Mouse (Mus musculus) gastrocnemius, postnatal 10 days (tissue): ENCODE measurements at regions not wholly inside any gene's neighbourhood (a gene's known extent, or its start where the extent isn't known, plus 50 kb on each side); places are given as distances from the start of the nearest gene placed in this dataset.
"Not testable (repeated sequence)": the region's sequence is repeated elsewhere in the genome, so short reads cannot be mapped to it uniquely, and the experiment has no call there.

Source experiments
- DNase-seq: peaks from one replicate; pipeline ENCODE4 v3.0.0; 2021; ENCODE audit warnings: mixed read lengths

DNA sequence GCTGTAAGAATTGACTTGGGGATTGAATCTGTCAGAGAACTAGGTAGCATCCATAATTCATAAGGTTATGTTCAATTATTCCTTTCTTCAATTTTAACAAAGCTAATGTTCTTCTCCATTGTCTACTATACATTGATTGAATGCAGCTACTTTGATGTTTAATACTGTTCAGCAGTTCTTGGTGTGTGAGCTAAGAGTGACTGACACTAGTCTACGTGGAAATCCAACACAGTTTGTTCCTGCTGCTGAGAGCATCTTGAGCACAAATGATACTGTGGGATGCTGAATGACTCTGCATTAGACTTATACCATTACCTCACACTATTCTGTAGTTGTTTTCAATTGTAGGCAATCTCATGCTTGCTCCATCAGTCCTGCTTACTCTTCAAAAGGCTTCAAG lies 249.4 kb upstream of the Akr1e1 start:
- DNase-seq: no peak

DNA sequence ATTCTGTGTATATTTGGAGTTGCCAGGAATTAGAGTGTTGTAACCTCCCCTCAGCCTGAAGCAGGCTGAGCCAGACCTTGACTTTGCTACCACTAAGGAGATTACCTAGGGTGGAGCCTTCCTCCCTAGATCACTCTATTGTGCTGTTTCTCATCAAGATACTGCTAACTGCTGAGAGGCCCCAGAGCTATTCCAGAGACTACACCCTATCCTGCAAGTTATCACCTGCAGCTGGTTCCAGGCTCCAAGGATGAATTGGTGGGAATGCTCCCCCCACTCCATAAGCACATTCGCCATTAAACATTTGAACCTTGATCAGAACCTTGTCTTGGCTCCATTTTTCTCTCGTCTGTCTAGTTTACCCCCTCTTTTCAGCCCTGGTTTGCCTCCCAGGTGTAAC lies 230.5 kb upstream of the Akr1e1 start:
- not testable (repeated sequence) for DNase-seq

DNA sequence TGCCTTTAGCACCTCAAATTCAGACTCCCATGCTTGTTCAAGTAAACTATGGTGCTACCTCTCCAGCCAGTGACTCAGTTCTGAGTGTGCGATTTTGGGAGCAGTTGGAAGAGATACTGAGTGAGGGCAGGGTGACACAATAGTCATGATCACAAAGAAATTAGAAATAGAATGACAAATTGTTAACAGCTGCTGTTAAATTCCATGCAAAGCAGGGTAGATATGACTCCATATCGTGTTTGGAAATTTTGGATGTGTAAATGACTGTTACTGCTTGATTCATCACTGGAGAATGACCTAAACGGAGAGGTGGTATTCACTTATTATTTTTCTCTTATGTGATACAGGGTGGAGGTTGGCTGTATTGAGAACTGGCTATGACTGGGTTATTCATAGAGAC lies 217.8 kb upstream of the Akr1e1 start:
- no peak for DNase-seq

DNA sequence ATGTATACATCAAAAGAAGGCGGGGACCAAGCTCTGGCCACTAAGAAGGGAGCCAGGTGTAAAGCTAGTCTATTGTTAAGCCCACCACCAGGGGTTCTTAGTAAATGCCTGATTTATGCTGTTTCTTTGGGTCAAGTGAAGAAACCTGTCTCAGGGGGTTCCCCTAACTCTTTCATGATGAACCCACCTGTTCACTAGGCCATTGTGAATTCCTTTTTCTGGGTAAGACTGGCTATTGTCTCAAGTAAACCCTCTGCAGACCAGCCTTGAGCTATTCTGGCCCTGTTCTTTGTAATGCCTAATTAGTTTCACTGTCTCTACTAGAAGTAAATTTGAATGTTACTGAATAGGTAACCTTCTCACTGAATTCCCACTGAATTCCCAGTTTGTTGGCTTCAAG lies 216.8 kb upstream of the Akr1e1 start:
- not testable (repeated sequence) for DNase-seq

DNA sequence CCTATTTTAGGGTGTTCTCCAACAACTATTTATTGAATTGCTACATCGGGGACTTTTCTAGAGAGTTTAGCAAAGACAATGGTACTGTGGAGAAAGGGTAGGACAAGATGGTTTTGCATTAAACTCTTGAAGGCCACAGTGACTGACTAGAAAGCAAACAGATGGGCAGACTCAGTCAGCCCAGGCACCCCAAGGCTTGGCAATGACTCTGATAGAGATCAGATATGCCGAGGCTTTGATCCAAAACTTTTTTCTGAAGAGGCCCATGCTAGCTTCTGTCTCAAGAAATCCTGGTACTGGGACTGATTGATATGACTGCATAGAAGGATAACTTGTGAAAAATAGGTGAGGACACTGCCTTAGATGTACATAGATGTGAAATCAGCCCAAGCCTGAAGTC lies 197.9 kb upstream of the Akr1e1 start:
- DNase-seq: no peak

DNA sequence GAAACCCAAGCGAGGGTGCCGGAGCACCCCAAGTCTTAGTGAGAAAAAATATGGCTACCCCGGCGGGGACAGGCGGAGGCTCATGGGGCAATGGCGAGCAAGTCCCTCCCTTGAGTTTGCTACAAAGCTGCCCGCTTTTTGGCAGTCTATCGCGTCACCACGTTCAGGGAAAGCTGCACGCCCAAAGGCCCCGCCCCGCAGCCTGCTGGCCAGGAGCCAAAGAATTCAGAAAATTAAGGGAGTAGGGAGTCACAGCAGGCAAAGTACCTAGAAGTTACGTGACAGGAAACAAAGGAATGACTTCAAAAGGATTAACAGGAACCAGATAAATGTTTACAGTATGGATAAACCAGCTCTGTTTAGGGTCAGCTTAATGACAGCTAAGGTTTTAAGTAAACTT lies 191.7 kb upstream of the Akr1e1 start:
- DNase-seq: no peak

DNA sequence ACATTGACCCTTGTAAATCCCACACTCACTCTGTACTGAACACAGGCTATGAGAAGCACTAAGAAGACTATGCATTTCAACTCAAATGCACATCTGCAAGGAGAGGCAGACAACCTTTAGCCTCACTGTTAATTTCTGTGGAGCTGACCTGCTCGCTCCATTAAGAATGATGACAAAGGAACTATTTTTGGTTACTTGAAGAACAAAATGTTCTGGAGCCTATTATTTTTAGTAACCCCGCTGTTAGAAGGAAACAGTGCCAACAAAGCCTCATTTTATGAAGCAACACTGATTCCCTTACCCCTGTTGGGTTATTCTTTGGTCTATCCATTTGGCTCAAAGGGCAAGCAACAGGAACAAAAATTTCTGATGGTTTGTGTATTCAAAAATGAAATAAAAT lies 182.2 kb upstream of the Akr1e1 start:
- no peak for DNase-seq

DNA sequence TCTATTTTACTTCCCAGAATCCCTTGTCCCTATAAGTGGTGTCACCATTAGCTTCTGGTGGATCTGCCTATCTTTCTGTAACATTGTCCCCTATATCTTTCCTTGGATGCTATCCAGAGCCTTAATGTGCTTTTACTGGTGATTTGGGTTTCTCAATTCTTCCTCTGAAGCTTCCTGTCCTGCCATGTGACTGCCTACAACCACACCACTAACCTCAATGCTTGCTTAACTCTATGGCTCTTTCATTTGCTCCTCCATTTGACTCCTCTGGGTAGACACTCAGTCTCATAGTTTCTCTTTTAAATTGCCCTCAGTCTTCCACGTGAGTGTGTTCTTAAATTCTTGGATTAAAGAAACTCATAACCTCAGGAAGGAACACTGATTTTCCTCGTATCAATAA lies 181.4 kb upstream of the Akr1e1 start:
- no peak for DNase-seq

DNA sequence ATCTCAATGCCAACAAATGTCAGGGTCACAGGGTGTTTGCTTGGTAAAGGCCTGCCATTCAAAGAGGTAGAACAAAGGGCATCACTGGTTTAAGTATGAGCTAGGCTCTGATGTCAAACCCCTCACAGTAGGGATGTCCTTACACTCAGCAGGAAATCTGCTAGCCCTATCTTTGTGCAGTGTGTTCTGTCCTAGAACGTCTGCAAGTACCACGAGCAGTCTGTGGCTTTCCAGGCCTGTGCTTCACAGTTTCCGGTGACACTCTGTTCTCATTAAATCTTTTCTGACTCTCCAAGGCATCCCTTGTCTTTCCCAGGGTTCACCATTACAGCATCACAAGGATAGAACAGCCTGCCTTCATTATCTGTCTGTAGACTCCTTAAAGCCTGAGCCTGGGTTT lies 174.3 kb upstream of the Akr1e1 start:
- DNase-seq: no peak

DNA sequence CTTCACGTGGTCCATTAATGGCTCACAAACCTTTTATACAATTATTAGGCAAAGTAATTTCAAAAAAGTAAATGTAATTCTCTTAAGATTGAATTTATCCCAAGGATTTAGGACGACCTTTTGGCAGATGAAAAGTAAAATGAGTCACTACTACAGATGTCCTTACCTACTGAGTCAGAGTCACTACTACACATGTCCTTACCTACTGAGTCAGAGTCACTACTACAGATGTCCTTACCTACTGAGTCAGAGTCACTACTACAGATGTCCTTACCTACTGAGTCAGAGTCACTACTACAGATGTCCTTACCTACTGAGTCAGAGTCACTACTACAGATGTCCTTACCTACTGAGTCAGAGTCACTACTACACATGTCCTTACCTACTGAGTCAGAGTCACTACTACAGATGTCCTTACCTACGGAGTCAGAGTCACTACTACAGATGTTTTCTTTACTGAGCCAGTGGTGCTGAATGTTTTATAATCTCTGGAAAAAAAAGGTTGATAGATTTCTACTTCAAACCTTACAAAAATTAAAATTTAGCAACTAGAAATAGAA lies 169.4 kb upstream of the Akr1e1 start:
- DNase-seq: not testable (repeated sequence)

DNA sequence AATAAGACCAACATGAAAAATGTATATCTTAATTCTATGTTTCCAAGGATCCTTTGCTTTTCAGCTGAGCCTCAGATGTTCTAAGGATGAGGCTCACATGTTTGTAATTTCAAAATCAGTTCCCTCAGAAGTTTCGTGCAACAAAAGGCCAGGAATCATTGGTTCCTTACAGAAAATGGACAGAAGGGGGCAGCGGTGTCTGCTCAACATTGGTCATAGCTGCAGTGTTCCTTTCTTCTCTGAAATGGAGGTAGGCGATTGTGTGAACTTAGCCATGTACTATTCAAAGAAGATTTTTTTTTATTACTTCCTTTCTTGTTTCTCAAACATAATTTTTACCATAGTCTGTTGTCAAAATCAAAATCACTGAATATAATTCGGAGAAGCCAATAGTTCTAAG lies 167.9 kb upstream of the Akr1e1 start:
- DNase-seq: peak; percentile 29

DNA sequence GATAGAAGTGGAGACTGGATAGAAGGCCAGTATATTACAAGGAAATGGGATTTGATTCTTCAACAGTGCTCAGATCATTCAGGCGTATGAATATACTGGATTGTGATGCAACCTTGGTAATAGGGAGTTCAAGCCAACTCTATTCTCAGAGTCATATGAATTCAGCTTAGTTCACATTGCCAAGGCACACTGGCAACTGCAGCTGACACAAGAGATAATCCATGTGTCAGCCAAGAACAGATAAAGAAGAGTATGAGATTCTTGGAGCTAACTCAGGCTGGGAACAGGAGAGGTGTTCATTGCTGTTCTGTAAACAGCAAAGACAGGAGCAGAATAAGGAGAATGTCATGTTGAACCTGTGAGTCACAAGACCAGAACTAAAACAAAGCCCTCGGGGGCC lies 163.3 kb upstream of the Akr1e1 start:
- no peak for DNase-seq

DNA sequence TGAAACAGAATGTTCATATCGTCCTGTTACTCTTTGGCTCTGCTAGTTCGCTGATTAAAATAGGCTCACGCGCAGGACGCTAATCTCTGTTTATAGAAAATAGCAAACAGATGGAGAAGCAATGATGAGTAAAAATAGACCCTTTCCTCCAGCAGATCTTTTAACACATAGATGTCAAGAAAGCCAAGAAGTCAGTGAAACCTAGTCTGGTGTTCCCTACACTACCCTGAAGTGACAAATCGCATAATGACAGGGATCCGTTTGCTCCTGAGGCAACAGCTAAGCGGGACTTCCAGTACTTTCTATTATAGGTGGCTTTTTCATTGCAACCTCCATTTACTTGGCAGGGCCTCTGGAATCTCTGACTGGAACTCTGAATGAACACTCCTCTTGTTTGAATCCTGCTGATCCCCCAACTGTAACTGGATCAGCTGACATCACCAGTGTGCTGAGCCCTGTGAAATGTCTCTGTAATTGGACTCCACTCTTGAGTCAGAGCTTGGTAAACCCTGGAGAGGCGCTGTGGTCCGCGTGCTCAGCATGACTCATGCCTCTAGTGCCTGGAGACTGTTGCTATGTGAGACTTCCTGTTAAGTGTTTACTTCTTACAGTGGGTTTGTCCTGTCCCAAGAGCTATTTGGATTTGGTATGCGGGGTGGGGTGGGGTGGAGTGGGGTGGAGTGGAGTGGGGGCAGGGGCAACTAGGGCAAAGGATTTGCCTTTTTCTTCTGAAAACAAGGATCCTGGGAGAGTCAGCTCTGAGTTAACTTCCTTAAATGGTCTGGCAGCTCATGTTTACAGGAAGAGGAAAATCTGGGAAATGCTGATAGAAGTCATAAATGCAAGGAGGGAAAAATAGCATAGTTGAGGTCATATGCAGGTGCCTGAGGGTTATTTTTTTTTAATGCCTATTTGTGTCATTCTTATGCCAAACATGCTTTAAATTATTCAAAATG lies 162.4 kb upstream of the Akr1e1 start:
- peak; percentile 45 for DNase-seq

DNA sequence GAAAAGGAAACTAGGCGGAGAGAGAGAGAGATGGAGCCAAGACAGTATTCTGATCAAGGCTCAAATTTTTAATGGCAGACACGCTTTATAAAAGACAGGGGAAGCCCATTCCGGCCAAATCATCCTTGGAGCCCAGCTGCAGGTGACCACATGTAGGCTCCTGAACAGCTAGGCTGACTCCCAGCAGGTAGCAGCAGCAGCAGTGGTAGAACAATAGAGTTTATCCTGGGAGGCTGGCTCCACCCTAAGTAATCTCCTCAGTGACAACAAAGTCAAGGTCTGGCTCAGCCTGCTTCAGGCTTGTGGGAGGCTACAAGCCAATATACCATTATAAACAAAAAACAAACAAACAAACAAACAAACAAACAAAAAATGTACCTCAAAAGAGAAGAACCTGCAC lies 151.0 kb upstream of the Akr1e1 start:
- DNase-seq: no peak

DNA sequence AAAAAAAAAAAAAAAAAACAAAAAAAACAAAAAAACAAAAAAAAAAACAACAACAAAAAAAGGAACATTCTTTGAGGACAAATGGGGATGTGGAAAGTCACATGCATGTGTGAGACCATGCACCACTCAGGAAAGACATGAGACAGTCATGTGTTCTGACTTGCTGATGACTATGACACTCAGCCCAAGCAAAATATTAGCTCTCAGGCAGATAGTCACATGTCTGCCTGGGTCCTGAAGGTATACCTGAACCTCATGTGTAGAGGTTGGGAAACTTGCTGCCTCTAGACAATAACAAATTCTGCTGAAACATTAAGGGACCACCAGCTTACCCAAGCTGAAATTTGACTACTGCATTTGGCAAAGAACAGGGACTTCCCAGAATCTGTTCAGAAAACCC lies 147.6 kb upstream of the Akr1e1 start:
- no peak for DNase-seq

DNA sequence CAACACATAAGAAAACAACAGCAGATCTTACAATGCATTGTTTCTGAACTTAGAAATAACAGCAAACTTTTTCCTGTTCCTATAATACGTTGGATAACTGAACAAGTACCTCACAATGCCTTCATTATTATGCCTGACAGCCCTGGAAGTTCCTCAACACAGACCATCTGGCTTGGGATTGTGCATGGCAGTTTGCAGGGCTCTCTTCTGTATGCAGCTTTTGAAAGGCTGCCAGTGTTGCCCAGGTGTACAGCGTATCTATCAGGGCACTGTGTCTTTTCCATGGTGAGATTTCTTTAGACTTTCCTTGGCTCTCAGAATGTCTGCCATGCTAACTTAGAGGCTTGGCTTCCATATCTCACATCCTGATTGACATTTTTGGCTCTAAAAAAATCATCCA lies 134.0 kb upstream of the Akr1e1 start:
- no peak for DNase-seq

DNA sequence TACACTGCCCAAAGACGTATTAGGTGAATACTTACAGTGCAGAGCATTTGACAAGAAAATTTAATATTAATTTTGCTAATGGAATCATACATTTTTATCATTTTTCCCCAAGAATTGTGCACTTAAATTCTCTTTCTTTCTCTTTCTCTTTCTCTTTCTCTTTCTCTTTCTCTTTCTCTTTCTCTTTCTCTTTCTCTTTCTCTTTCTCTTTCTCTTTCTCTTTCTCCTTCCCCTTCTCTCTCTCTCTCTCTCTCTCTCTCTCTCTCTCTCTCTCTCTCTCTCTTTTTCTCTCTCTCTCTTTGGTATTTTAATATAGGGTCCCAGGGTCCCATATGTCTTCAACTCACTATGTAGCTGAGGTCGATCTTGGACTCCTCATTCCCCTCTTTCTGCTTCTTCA lies 107.3 kb upstream of the Akr1e1 start:
- DNase-seq: not testable (repeated sequence)

DNA sequence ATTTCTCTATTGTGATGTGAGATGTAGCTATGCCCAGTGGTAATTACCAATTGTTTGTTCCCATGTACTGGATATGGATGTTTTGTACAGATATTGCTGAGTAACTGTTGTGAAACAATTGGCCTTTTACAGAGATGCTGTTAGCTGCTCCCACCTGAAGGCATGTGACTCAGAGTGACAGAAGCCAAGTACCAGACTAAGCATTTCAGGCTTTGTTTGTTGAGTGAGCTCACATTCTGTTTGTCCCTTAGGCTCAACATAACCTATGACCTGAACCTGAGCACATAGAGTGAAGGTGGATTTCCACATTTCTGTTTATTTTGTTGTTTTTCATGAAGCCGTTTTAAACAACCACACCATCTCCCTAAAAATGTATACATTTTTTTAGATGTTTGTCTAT lies 105.8 kb upstream of the Akr1e1 start:
- DNase-seq: no peak

DNA sequence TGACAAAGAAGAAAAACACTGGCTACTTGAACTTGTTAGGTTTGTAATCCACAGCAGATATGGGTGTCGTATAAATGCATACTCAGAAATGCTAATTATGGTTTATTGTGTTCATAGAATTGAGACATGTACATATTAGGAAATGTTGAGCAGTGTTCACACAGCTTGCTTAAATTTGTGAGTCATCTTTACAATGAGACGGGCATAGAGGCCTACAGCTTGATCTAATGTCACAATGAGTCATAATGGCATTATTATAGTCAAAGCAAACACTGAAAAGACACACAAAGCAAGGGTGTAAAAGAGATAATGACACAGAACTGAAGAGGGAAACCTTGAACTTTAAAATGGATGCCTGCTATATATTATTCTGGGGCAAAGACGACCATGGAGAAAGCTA lies 103.7 kb upstream of the Akr1e1 start:
- no peak for DNase-seq

DNA sequence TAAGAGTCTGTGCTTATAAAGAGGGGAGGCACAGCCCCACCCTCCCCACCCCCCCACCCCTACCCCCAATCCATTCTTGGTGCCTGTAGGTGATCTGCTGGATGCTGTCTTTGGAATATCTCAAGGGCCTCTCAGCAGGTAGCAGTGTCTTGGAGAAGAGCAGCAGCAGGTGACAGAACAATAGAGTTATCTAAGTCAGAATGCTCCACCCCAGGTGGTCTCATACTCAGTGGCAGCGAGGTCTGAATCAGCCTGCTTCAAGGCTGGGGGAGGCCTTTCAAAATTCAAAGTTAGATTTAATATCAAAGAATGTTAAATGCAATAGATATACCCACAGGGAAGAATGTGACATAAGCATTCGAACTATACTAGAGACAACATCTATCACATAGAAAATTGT lies 90.6 kb upstream of the Akr1e1 start:
- not testable (repeated sequence) for DNase-seq

DNA sequence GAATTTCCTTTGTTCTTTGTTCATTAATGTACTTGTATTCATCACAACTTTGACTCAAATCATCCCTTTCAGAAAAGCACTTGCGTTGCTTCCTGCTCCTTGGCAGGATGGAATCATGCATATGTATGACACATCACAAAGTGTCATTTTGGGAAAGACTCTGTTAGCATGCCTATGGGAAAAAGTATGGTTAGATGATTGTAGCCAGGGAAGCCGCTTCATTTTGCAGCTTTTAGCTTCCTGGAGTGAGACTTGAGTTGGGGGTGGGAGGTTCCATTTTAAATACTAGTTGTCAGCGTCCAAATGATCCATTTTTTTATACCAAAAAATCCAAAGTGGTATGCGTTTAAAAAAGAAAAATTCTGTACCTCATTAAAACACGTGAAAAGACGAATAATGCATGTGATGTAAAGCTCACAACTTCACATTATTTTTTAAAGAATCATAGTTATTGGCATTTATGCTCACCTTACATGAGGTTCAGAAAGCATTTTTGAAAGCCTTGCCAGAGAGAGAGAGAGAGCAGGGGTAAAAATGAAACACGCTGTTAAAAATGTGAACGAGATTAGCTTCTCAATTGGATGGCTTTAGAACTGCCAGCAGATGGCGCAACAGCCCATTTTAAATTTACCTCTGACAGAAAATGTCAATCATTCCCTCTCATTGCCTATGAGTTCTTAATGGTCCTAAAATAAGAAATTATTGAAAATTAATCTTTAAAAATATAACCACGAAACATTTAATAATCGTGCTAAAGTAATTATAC lies 57.6 kb upstream of the Akr1e1 start:
- peak; percentile 62 for DNase-seq

DNA sequence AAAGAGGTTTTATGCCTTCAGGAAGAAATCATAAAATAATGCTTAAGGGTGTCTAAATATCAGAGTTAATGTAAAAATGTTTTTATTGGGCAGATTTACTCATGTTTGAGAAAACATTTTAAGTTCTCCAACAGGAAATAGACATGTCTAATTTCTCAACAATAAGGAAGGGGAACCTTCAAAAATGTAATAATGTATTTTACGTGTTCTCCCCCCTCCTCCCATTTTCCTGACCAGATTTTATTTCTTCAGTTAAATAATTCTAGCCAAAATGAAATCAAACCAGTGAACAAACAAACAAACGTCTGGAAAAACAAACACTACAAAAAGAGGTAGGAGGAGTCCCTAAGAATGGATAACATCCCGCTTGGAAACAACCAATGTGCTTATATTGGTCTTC lies 54.4 kb upstream of the Akr1e1 start:
- DNase-seq: no peak
